Mouse (Mus musculus): ENCODE data around the gene Plbd1. TPM values are rescaled to one million over a fixed set of nuclear protein-coding genes. Genes with fewer than 3 reads are reported as not detected.

The Plbd1 gene
- under 1 TPM in 1 of 2 experiments, not detected in 1; 0.34 TPM for total RNA-seq (2021)

- DNase-seq (ENCODE audit: extremely low spot score in 1 of 2, low spot score in 2 of 2) = no peak
- intact Hi-C loops (cut with DNase I) = no loop called here
Observed at GRCm38 (mm10) chr6:136661706-136662016, at the start of gene Plbd1. Gene Plbd1, minus strand, starts transcription at chr6:136661928.

GRCm38 (mm10) chr6:136710408-136710807, 48.7 kb upstream of the Plbd1 start:
- no peak for DNase-seq (ENCODE audit: extremely low spot score in 1 of 2, low spot score in 2 of 2)
- intact Hi-C loops (cut with DNase I) = loop anchor here (10.0 kb wide), 1 partner anchor 66 kb away; no protein-coding TSS in a partner anchor

- DNase-seq (ENCODE audit: extremely low spot score in 1 of 2, low spot score in 2 of 2) = no peak
- intact Hi-C loops (cut with DNase I) = no loop called here
Observed at GRCm38 (mm10) chr6:136708597-136708996, 46.9 kb upstream of the Plbd1 start.

GRCm38 (mm10) chr6:136701878-136702277, 40.1 kb upstream of the Plbd1 start:
- intact Hi-C loops (cut with DNase I) = no loop called here
- no peak for DNase-seq (ENCODE audit: extremely low spot score in 1 of 2, low spot score in 2 of 2)

GRCm38 (mm10) chr6:136701185-136701584, 39.5 kb upstream of the Plbd1 start:
- DNase-seq (ENCODE audit: extremely low spot score in 1 of 2, low spot score in 2 of 2) = no peak
- intact Hi-C loops (cut with DNase I) = no loop called here

- intact Hi-C loops (cut with DNase I) = no loop called here
- DNase-seq (ENCODE audit: extremely low spot score in 1 of 2, low spot score in 2 of 2) = no peak
Observed at GRCm38 (mm10) chr6:136691314-136691713, 29.6 kb upstream of the Plbd1 start.

- intact Hi-C loops (cut with DNase I) = no loop called here
- DNase-seq (ENCODE audit: extremely low spot score in 1 of 2, low spot score in 2 of 2) = no peak
Observed at GRCm38 (mm10) chr6:136690527-136690926, 28.8 kb upstream of the Plbd1 start.

- peak in 1 of 2 experiments; percentile 4 for DNase-seq (ENCODE audit: extremely low spot score in 1 of 2, low spot score in 2 of 2)
- intact Hi-C loops (cut with DNase I) = no loop called here
Observed at GRCm38 (mm10) chr6:136689790-136690413, 28.2 kb upstream of the Plbd1 start.

- intact Hi-C loops (cut with DNase I) = no loop called here
- DNase-seq (ENCODE audit: extremely low spot score in 1 of 2, low spot score in 2 of 2) = no peak
Observed at GRCm38 (mm10) chr6:136685433-136685832, 23.7 kb upstream of the Plbd1 start.

GRCm38 (mm10) chr6:136683410-136684334, 21.9 kb upstream of the Plbd1 start:
- no peak for DNase-seq (ENCODE audit: extremely low spot score in 1 of 2, low spot score in 2 of 2)
- intact Hi-C loops (cut with DNase I) = no loop called here

GRCm38 (mm10) chr6:136679381-136679780, 17.7 kb upstream of the Plbd1 start:
- no peak for DNase-seq (ENCODE audit: extremely low spot score in 1 of 2, low spot score in 2 of 2)
- intact Hi-C loops (cut with DNase I) = no loop called here

GRCm38 (mm10) chr6:136674935-136675334, 13.2 kb upstream of the Plbd1 start:
- intact Hi-C loops (cut with DNase I) = no loop called here
- DNase-seq (ENCODE audit: extremely low spot score in 1 of 2, low spot score in 2 of 2) = no peak

GRCm38 (mm10) chr6:136672467-136672866, 10.7 kb upstream of the Plbd1 start:
- DNase-seq (ENCODE audit: extremely low spot score in 1 of 2, low spot score in 2 of 2) = peak; percentile 50 to 67
- intact Hi-C loops (cut with DNase I) = no loop called here

GRCm38 (mm10) chr6:136669274-136669673, 7.5 kb upstream of the Plbd1 start:
- DNase-seq (ENCODE audit: extremely low spot score in 1 of 2, low spot score in 2 of 2) = no peak

GRCm38 (mm10) chr6:136668266-136668986, 6.7 kb upstream of the Plbd1 start:
- intact Hi-C loops (cut with DNase I) = no loop called here
- no peak for DNase-seq (ENCODE audit: extremely low spot score in 1 of 2, low spot score in 2 of 2)

More at GRCm38 (mm10) chr6:136669274-136669673, 7.5 kb upstream of the Plbd1 start:
- intact Hi-C loops (cut with DNase I) = no loop called here

GRCm38 (mm10) chr6:136662063-136662462, 335 bp upstream of the Plbd1 start:
- intact Hi-C loops (cut with DNase I) = no loop called here
- DNase-seq (ENCODE audit: extremely low spot score in 1 of 2, low spot score in 2 of 2) = no peak

- intact Hi-C loops (cut with DNase I) = no loop called here
- peak in 1 of 2 experiments; percentile 32 for DNase-seq (ENCODE audit: extremely low spot score in 1 of 2, low spot score in 2 of 2)
Observed at GRCm38 (mm10) chr6:136660831-136661705, 660 bp downstream of the Plbd1 start.

GRCm38 (mm10) chr6:136659226-136659625, 2.5 kb downstream of the Plbd1 start:
- intact Hi-C loops (cut with DNase I) = no loop called here
- DNase-seq (ENCODE audit: extremely low spot score in 1 of 2, low spot score in 2 of 2) = no peak

GRCm38 (mm10) chr6:136658303-136658702, 3.4 kb downstream of the Plbd1 start:
- DNase-seq (ENCODE audit: extremely low spot score in 1 of 2, low spot score in 2 of 2) = no peak
- intact Hi-C loops (cut with DNase I) = no loop called here

All from left cerebral cortex, postnatal 10 days (tissue).